Mouse (Mus musculus): Measurements from ENCODE around the gene Ctag2. TPM values are rescaled to one million over a fixed set of nuclear protein-coding genes. Genes with fewer than 3 reads are reported as not detected.

Gene Ctag2
- polyA plus RNA-seq (2014; fragmentation: Nextera tagmentation; extraction: Ambion mirVana), result not detected in 2 replicates

DNA sequence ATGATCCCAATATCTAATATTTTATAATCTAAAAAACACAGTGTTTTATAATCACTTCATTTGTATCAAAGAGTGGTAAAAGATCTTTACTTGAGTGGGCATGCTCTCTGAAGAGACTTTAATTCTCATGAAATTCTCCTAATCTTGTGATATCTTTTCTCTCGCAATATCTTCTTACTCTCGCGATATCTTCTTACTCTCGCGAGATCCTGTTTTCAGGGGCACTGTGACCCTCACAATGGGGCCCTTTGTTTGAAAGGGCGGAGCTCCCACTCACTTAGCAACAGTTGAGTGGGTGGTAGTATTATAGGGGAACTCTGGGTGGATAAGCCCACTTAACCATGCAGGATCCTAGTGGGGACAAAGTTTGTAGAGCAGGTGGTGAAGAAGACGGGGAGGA, at the start of gene Ctag2:
Gene Ctag2, plus strand, starts transcription at position 301 of the 400 bp plus-strand sequence.
- ATAC-seq (ENCODE audit: low FRiP score) (no peak), DNase-seq (ENCODE audit: low spot score) (no peak)
- H3K27ac ChIP-seq, result no peak within 1 kb of the TSS
- no peaks in the 10 kb centered on the region for H3K9me3 ChIP-seq (ENCODE audit: control insufficient read depth, low read length)
- H3K4me3 ChIP-seq (replicated peaks; ENCODE audit: low read length), result no peak within 1 kb of the TSS
- H3K9ac ChIP-seq, result no peak within 1 kb of the TSS
- 93% methylated on average over 7 of the region's 7 CpGs for WGBS
- no peaks in the 10 kb centered on the region for H3K4me1 ChIP-seq (replicated peaks; ENCODE audit: control insufficient read depth, insufficient read depth, low read length)
- H3K36me3 ChIP-seq (replicated peaks; ENCODE audit: control insufficient read depth, insufficient read depth), result no peaks in the 10 kb centered on the region
- H3K27me3 ChIP-seq (ENCODE audit: control insufficient read depth, insufficient read depth, low read length), result no peaks in the 10 kb centered on the region
- no peak within 1 kb of the TSS for H3K4me2 ChIP-seq (replicated peaks)
